Comparison of ENCODE assay signal across 8 mouse cellular contexts in genomic region chr6:119848696-119849347, GRCm38 (mm10). TPM values are rescaled to one million over a fixed set of nuclear protein-coding genes. Genes with fewer than 3 reads are reported as not detected.
DNase-seq lines count a peak whose midpoint lies in the region; ATAC-seq and TF ChIP-seq lines count a peak whose summit lies in the region.

No protein-coding gene starts in this region.

- no peaks in the 10 kb centered on the region for H3K36me3 ChIP-seq in testis, adult 2 months (ENCODE audit: control insufficient read depth, insufficient read depth, low read length)
- no peaks in the 10 kb centered on the region for H3K36me3 ChIP-seq in liver, embryonic 12.5 days
- H3K36me3 ChIP-seq in stomach, embryonic 14.5 days (ENCODE audit: control insufficient read depth, insufficient read depth, low read length): no peaks in the 10 kb centered on the region

- 16% methylated on average over 13 of the region's 13 CpGs for WGBS in liver, embryonic 12.5 days (ENCODE audit: insufficient replicate concordance)
- WGBS in stomach, embryonic 14.5 days: 20% methylated on average over 13 of the region's 13 CpGs

- H3K4me3 ChIP-seq in testis, adult 2 months (ENCODE audit: control insufficient read depth, low read depth, low read length): peak overlapping the region; percentile 97
- H3K4me3 ChIP-seq in liver, embryonic 12.5 days: peak overlapping the region; percentile 92
- peak overlapping the region; percentile 88 for H3K4me3 ChIP-seq in stomach, embryonic 14.5 days (ENCODE audit: low read depth, low read length)

- TF ChIP-seq CTCF in testis, adult 2 months (IDR thresholded peaks at IDR 0.05; ENCODE audit: control insufficient read depth, insufficient read depth, insufficient replicate concordance, low read depth, low read length): no peak

- DNase-seq in cerebellum, postnatal 36 days: no peak
- DNase-seq in testis, postnatal 10 days (ENCODE audit: low spot score): no peak
- no peak for DNase-seq in right cerebral cortex, postnatal 36 days (ENCODE audit: low spot score in 2 of 2)
- DNase-seq in cerebellum, adult 11 months: no peak

- H3K4me1 ChIP-seq in testis, adult 2 months (ENCODE audit: control insufficient read depth, insufficient read depth, low read length): peaks cover 4% of the 10 kb centered on the region; the same call in 1 of the 2 replicates
- peaks cover 25% of the 10 kb centered on the region for H3K4me1 ChIP-seq in liver, embryonic 12.5 days
- H3K4me1 ChIP-seq in stomach, embryonic 14.5 days (ENCODE audit: control insufficient read depth, insufficient read depth, low read length): peaks cover 6% of the 10 kb centered on the region; the same call in 1 of the 2 replicates

- H3K9ac ChIP-seq in liver, embryonic 12.5 days: peak overlapping the region; percentile 91
- peak overlapping the region; percentile 84 for H3K9ac ChIP-seq in stomach, embryonic 14.5 days (replicated peaks; ENCODE audit: low read depth, low read length)

- peak overlapping the region; percentile 93 for H3K27ac ChIP-seq in testis, adult 2 months (ENCODE audit: control insufficient read depth, insufficient read depth, low read depth, low read length)
- H3K27ac ChIP-seq in liver, embryonic 12.5 days: peak overlapping the region; percentile 90
- H3K27ac ChIP-seq in stomach, embryonic 14.5 days (ENCODE audit: low read length): peak overlapping the region; percentile 77

- no peaks in the 10 kb centered on the region for H3K9me3 ChIP-seq in liver, embryonic 12.5 days (replicated peaks)
- no peaks in the 10 kb centered on the region for H3K9me3 ChIP-seq in stomach, embryonic 14.5 days (ENCODE audit: control insufficient read depth, low read depth, low read length)

- H3K27me3 ChIP-seq in testis, adult 2 months (ENCODE audit: control insufficient read depth, insufficient read depth, low read length): no peaks in the 10 kb centered on the region
- no peaks in the 10 kb centered on the region for H3K27me3 ChIP-seq in liver, embryonic 12.5 days (replicated peaks)
- no peaks in the 10 kb centered on the region for H3K27me3 ChIP-seq in stomach, embryonic 14.5 days (ENCODE audit: control insufficient read depth, insufficient read depth, low read length)

- peak overlapping the region; percentile 98 for H3K4me2 ChIP-seq in liver, embryonic 12.5 days
- peak overlapping the region; percentile 59 for H3K4me2 ChIP-seq in stomach, embryonic 14.5 days (replicated peaks; ENCODE audit: low read depth, low read length)

- ATAC-seq in cerebellum, adult (ENCODE audit: insufficient number of reproducible peaks, low FRiP score, low TSS enrichment): peak; percentile 52
- peak; percentile 1; the same call in 1 of the 2 replicates for ATAC-seq in liver, embryonic 12.5 days
- no peak for ATAC-seq in stomach, embryonic 14.5 days (ENCODE audit: insufficient number of reproducible peaks, insufficient read depth, low FRiP score, low read depth)

- no peak for TF ChIP-seq POLR2A in testis, adult 2 months (IDR thresholded peaks at IDR 0.05; ENCODE audit: control insufficient read depth, low read depth, low read length)

RNA-seq across cellular contexts. Expression of gene Erc1, which starts 0.9 kb away (rescaled TPM):
- 9.2 and 9.9 TPM in 2 replicates for polyA plus RNA-seq in testis, adult 2 months (2012; rRNA removed)
- 6.8 and 7.1 TPM in 2 replicates for polyA plus RNA-seq in liver, embryonic 12.5 days (2016; fragmentation: Nextera tagmentation; extraction: Ambion mirVana)
- 27.5 and 28.6 TPM in 2 replicates for polyA plus RNA-seq in stomach, embryonic 14.5 days (2014; fragmentation: Nextera tagmentation; extraction: Ambion mirVana)

RNA-seq across cellular contexts. Expression of gene Rad52, which starts 53.7 kb away (rescaled TPM):
- 11.6 and 12.5 TPM in 2 replicates for polyA plus RNA-seq in testis, adult 2 months (2012; rRNA removed)
- 13.7 and 13.8 TPM in 2 replicates for polyA plus RNA-seq in liver, embryonic 12.5 days (2016; fragmentation: Nextera tagmentation; extraction: Ambion mirVana)
- 24.2 and 27.3 TPM in 2 replicates for polyA plus RNA-seq in stomach, embryonic 14.5 days (2014; fragmentation: Nextera tagmentation; extraction: Ambion mirVana)
